Mouse (Mus musculus): ENCODE data around the gene Mdm2. TPM values are rescaled to one million over a fixed set of nuclear protein-coding genes. Genes with fewer than 3 reads are reported as not detected.

Gene Mdm2
- polyA plus RNA-seq, 1 experiment from 2014 or later = 50.2 TPM

- H3K4me3 ChIP-seq (ENCODE audit: low read depth, low read length) = no peak overlapping the region
- 82% methylated on average over 6 of the region's 6 CpGs for WGBS
- no peak overlapping the region for H3K9ac ChIP-seq (replicated peaks; ENCODE audit: low read depth, low read length)
- H3K36me3 ChIP-seq (ENCODE audit: control insufficient read depth, insufficient read depth, low read length) = peaks cover 2% of the 10 kb centered on the region; the same call in 1 of the 2 replicates
- no peaks in the 10 kb centered on the region for H3K9me3 ChIP-seq (ENCODE audit: control insufficient read depth, low read depth, low read length)
- no peak overlapping the region for H3K27ac ChIP-seq (ENCODE audit: low read length)
- no peak overlapping the region for H3K4me2 ChIP-seq (replicated peaks; ENCODE audit: low read depth, low read length)
- no peak for ATAC-seq (ENCODE audit: insufficient number of reproducible peaks, insufficient read depth, low FRiP score, low read depth)
- no peaks in the 10 kb centered on the region for H3K27me3 ChIP-seq (ENCODE audit: control insufficient read depth, insufficient read depth, low read length)
- no peaks in the 10 kb centered on the region for H3K4me1 ChIP-seq (ENCODE audit: control insufficient read depth, insufficient read depth, low read length)
Observed at GRCm38 (mm10) chr10:117656662-117656962, 53.9 kb downstream of the Mdm2 start.

GRCm38 (mm10) chr10:117655908-117656661, 54.5 kb downstream of the Mdm2 start:
- Histone ChIP-seq H3K36me3 (ENCODE audit: control insufficient read depth, insufficient read depth, low read length) (peaks cover 2% of the 10 kb centered on the region; the same call in 1 of the 2 replicates), H3K27ac (ENCODE audit: low read length) (no peak overlapping the region), H3K4me1 (ENCODE audit: control insufficient read depth, insufficient read depth, low read length) (no peaks in the 10 kb centered on the region), H3K9me3 (ENCODE audit: control insufficient read depth, low read depth, low read length) (no peaks in the 10 kb centered on the region), H3K4me2 (replicated peaks; ENCODE audit: low read depth, low read length) (no peak overlapping the region), H3K4me3 (ENCODE audit: low read depth, low read length) (no peak overlapping the region), H3K9ac (replicated peaks; ENCODE audit: low read depth, low read length) (no peak overlapping the region), H3K27me3 (ENCODE audit: control insufficient read depth, insufficient read depth, low read length) (no peaks in the 10 kb centered on the region)
- no peak for ATAC-seq (ENCODE audit: insufficient number of reproducible peaks, insufficient read depth, low FRiP score, low read depth)
- WGBS = 59% methylated on average over 7 of the region's 7 CpGs

GRCm38 (mm10) chr10:117655460-117655859, 55.1 kb downstream of the Mdm2 start:
- ATAC-seq (ENCODE audit: insufficient number of reproducible peaks, insufficient read depth, low FRiP score, low read depth) = no peak
- Histone ChIP-seq H3K36me3 (ENCODE audit: control insufficient read depth, insufficient read depth, low read length) (peaks cover 2% of the 10 kb centered on the region; the same call in 1 of the 2 replicates), H3K27ac (ENCODE audit: low read length) (no peak overlapping the region), H3K9ac (replicated peaks; ENCODE audit: low read depth, low read length) (no peak overlapping the region), H3K9me3 (ENCODE audit: control insufficient read depth, low read depth, low read length) (no peaks in the 10 kb centered on the region), H3K4me1 (ENCODE audit: control insufficient read depth, insufficient read depth, low read length) (no peaks in the 10 kb centered on the region), H3K27me3 (ENCODE audit: control insufficient read depth, insufficient read depth, low read length) (no peaks in the 10 kb centered on the region), H3K4me2 (replicated peaks; ENCODE audit: low read depth, low read length) (no peak overlapping the region), H3K4me3 (ENCODE audit: low read depth, low read length) (no peak overlapping the region)
- 78% methylated on average over 9 of the region's 9 CpGs for WGBS

GRCm38 (mm10) chr10:117654576-117655123, 55.9 kb downstream of the Mdm2 start:
- Histone ChIP-seq H3K27me3 (ENCODE audit: control insufficient read depth, insufficient read depth, low read length) (no peaks in the 10 kb centered on the region), H3K4me2 (replicated peaks; ENCODE audit: low read depth, low read length) (no peak overlapping the region), H3K4me3 (ENCODE audit: low read depth, low read length) (no peak overlapping the region), H3K4me1 (ENCODE audit: control insufficient read depth, insufficient read depth, low read length) (no peaks in the 10 kb centered on the region), H3K9me3 (ENCODE audit: control insufficient read depth, low read depth, low read length) (no peaks in the 10 kb centered on the region), H3K36me3 (ENCODE audit: control insufficient read depth, insufficient read depth, low read length) (peaks cover 2% of the 10 kb centered on the region; the same call in 1 of the 2 replicates), H3K9ac (replicated peaks; ENCODE audit: low read depth, low read length) (no peak overlapping the region), H3K27ac (ENCODE audit: low read length) (no peak overlapping the region)
- ATAC-seq (ENCODE audit: insufficient number of reproducible peaks, insufficient read depth, low FRiP score, low read depth) = no peak
- 77% methylated on average over 3 of the region's 3 CpGs for WGBS

GRCm38 (mm10) chr10:117653779-117654173, 56.8 kb downstream of the Mdm2 start:
- H3K4me3 ChIP-seq (ENCODE audit: low read depth, low read length) = no peak overlapping the region
- H3K4me2 ChIP-seq (replicated peaks; ENCODE audit: low read depth, low read length) = no peak overlapping the region
- no peak for ATAC-seq (ENCODE audit: insufficient number of reproducible peaks, insufficient read depth, low FRiP score, low read depth)
- 92% methylated on average over 7 of the region's 7 CpGs for WGBS
- H3K9me3 ChIP-seq (ENCODE audit: control insufficient read depth, low read depth, low read length) = no peaks in the 10 kb centered on the region
- H3K27ac ChIP-seq (ENCODE audit: low read length) = no peak overlapping the region
- peaks cover 2% of the 10 kb centered on the region; the same call in 1 of the 2 replicates for H3K36me3 ChIP-seq (ENCODE audit: control insufficient read depth, insufficient read depth, low read length)
- no peaks in the 10 kb centered on the region for H3K4me1 ChIP-seq (ENCODE audit: control insufficient read depth, insufficient read depth, low read length)
- H3K9ac ChIP-seq (replicated peaks; ENCODE audit: low read depth, low read length) = no peak overlapping the region
- H3K27me3 ChIP-seq (ENCODE audit: control insufficient read depth, insufficient read depth, low read length) = no peaks in the 10 kb centered on the region

- Histone ChIP-seq H3K27ac (ENCODE audit: low read length) (no peak overlapping the region), H3K4me2 (replicated peaks; ENCODE audit: low read depth, low read length) (no peak overlapping the region), H3K4me1 (ENCODE audit: control insufficient read depth, insufficient read depth, low read length) (no peaks in the 10 kb centered on the region), H3K9ac (replicated peaks; ENCODE audit: low read depth, low read length) (no peak overlapping the region), H3K27me3 (ENCODE audit: control insufficient read depth, insufficient read depth, low read length) (no peaks in the 10 kb centered on the region), H3K9me3 (ENCODE audit: control insufficient read depth, low read depth, low read length) (no peaks in the 10 kb centered on the region), H3K36me3 (ENCODE audit: control insufficient read depth, insufficient read depth, low read length) (peaks cover 2% of the 10 kb centered on the region; the same call in 1 of the 2 replicates), H3K4me3 (ENCODE audit: low read depth, low read length) (no peak overlapping the region)
- 85% methylated on average over 8 of the region's 8 CpGs for WGBS
- ATAC-seq (ENCODE audit: insufficient number of reproducible peaks, insufficient read depth, low FRiP score, low read depth) = no peak
Observed at GRCm38 (mm10) chr10:117652930-117653778, 57.4 kb downstream of the Mdm2 start.

- Histone ChIP-seq H3K4me3 (ENCODE audit: low read depth, low read length) (no peak overlapping the region), H3K27me3 (ENCODE audit: control insufficient read depth, insufficient read depth, low read length) (no peaks in the 10 kb centered on the region), H3K27ac (ENCODE audit: low read length) (no peak overlapping the region), H3K9ac (replicated peaks; ENCODE audit: low read depth, low read length) (no peak overlapping the region), H3K4me2 (replicated peaks; ENCODE audit: low read depth, low read length) (no peak overlapping the region), H3K9me3 (ENCODE audit: control insufficient read depth, low read depth, low read length) (no peaks in the 10 kb centered on the region), H3K4me1 (ENCODE audit: control insufficient read depth, insufficient read depth, low read length) (no peaks in the 10 kb centered on the region), H3K36me3 (ENCODE audit: control insufficient read depth, insufficient read depth, low read length) (peaks cover 2% of the 10 kb centered on the region; the same call in 1 of the 2 replicates)
- no peak for ATAC-seq (ENCODE audit: insufficient number of reproducible peaks, insufficient read depth, low FRiP score, low read depth)
- 87% methylated on average over 4 of the region's 4 CpGs for WGBS
Observed at GRCm38 (mm10) chr10:117652378-117652774, 58.2 kb downstream of the Mdm2 start.

- H3K4me3 ChIP-seq (ENCODE audit: low read depth, low read length) = no peak overlapping the region
- peaks cover 2% of the 10 kb centered on the region; the same call in 1 of the 2 replicates for H3K36me3 ChIP-seq (ENCODE audit: control insufficient read depth, insufficient read depth, low read length)
- 66% methylated on average over 10 of the region's 10 CpGs for WGBS
- H3K4me2 ChIP-seq (replicated peaks; ENCODE audit: low read depth, low read length) = no peak overlapping the region
- H3K9me3 ChIP-seq (ENCODE audit: control insufficient read depth, low read depth, low read length) = no peaks in the 10 kb centered on the region
- no peaks in the 10 kb centered on the region for H3K4me1 ChIP-seq (ENCODE audit: control insufficient read depth, insufficient read depth, low read length)
- no peaks in the 10 kb centered on the region for H3K27me3 ChIP-seq (ENCODE audit: control insufficient read depth, insufficient read depth, low read length)
- no peak overlapping the region for H3K9ac ChIP-seq (replicated peaks; ENCODE audit: low read depth, low read length)
- ATAC-seq (ENCODE audit: insufficient number of reproducible peaks, insufficient read depth, low FRiP score, low read depth) = no peak
- no peak overlapping the region for H3K27ac ChIP-seq (ENCODE audit: low read length)
Observed at GRCm38 (mm10) chr10:117651587-117652377, 58.8 kb downstream of the Mdm2 start.
